Mouse (Mus musculus) right cerebral cortex, postnatal 36 days (tissue): ENCODE measurements around the gene Jph3.

ENCODE experiments used
- DNase-seq, 2 experiments: peaks; one replicate each; pipeline ENCODE4 v3.0.0; 2022; ENCODE audit warnings: low spot score in 2 of 2, mixed read lengths in 1 of 2

Gene Jph3

GRCm38 (mm10) chr8:121730170-121730569 is 747 bp downstream of the Jph3 start:
- DNase-seq: no peak

GRCm38 (mm10) chr8:121730646-121731045 is 1.2 kb downstream of the Jph3 start:
- DNase-seq: no peak

GRCm38 (mm10) chr8:121731060-121731459 is 1.6 kb downstream of the Jph3 start:
- DNase-seq: no peak

GRCm38 (mm10) chr8:121731471-121732333 is 2.3 kb downstream of the Jph3 start:
- peak; percentile 53 to 64 for DNase-seq

- DNase-seq: no peak
Observed at GRCm38 (mm10) chr8:121732334-121732665, 2.9 kb downstream of the Jph3 start.

GRCm38 (mm10) chr8:121734262-121734661 is 4.8 kb downstream of the Jph3 start:
- DNase-seq: peak; percentile 78 to 85

- no peak for DNase-seq
Observed at GRCm38 (mm10) chr8:121736236-121736635, 6.8 kb downstream of the Jph3 start.

- no peak for DNase-seq
Observed at GRCm38 (mm10) chr8:121740721-121741120, 11.3 kb downstream of the Jph3 start.

GRCm38 (mm10) chr8:121749501-121749900 is 20.1 kb downstream of the Jph3 start:
- no peak for DNase-seq

- DNase-seq: no peak
Observed at GRCm38 (mm10) chr8:121750512-121750911, 21.1 kb downstream of the Jph3 start.

- DNase-seq: no peak
Observed at GRCm38 (mm10) chr8:121751407-121751806, 22.0 kb downstream of the Jph3 start.

GRCm38 (mm10) chr8:121758470-121758869 is 29.0 kb downstream of the Jph3 start:
- DNase-seq: peak in 1 of 2 experiments; percentile 64

- no peak for DNase-seq
Observed at GRCm38 (mm10) chr8:121760484-121760883, 31.1 kb downstream of the Jph3 start.

GRCm38 (mm10) chr8:121761480-121761879 is 32.1 kb downstream of the Jph3 start:
- no peak for DNase-seq

GRCm38 (mm10) chr8:121762999-121763699 is 33.7 kb downstream of the Jph3 start:
- no peak for DNase-seq

GRCm38 (mm10) chr8:121763700-121764013 is 34.2 kb downstream of the Jph3 start:
- no peak for DNase-seq

GRCm38 (mm10) chr8:121765594-121766138 is 36.2 kb downstream of the Jph3 start:
- DNase-seq: peak in 1 of 2 experiments; percentile 43

- no peak for DNase-seq
Observed at GRCm38 (mm10) chr8:121769095-121769494, 39.7 kb downstream of the Jph3 start.

- no peak for DNase-seq
Observed at GRCm38 (mm10) chr8:121769621-121770020, 40.2 kb downstream of the Jph3 start.

GRCm38 (mm10) chr8:121770845-121771752 is 41.7 kb downstream of the Jph3 start:
- peak; percentile 43 to 58 for DNase-seq

- DNase-seq: no peak
Observed at GRCm38 (mm10) chr8:121773876-121774275, 44.5 kb downstream of the Jph3 start.

- no peak for DNase-seq
Observed at GRCm38 (mm10) chr8:121782493-121782892, 53.1 kb downstream of the Jph3 start.
